Comparison of ENCODE assay signal across 10 mouse cellular contexts in the genomic region with DNA sequence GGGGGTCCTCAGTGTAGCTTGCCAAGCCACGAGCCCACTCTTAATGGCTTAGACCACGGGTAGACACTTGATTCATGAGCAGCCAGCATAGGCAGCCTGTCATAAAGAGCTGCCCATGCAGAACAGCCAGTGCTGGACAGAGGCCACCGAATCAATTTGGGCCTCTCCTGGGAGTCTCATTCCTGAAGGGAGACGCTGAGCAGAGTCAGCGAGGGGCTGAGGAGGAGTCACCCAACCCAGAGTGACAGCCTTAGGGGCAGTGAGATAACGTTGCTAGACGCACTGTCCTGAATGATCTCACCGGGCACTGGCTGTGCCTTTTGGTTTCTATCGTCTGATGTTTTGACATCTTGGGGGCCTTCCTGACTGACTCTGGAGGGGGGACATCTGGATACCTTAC. TPM values are rescaled to one million over a fixed set of nuclear protein-coding genes. Genes with fewer than 3 reads are reported as not detected.
A peak's percentile ranks its signal among the peaks of the same experiment; 100 is the strongest.
DNase-seq lines count a peak whose midpoint lies in the region; ATAC-seq and TF ChIP-seq lines count a peak whose summit lies in the region.
"Had no signal": no experiment of that assay in that cellular context is flagged by ENCODE, and none has a peak within 500 bp of the region (broad histone marks: within the 10 kb centered on the region; RNA-seq: fewer than 3 reads in every experiment).

No protein-coding gene starts in this region.

- no peak overlapping the region for H3K4me3 ChIP-seq in intestine, embryonic 14.5 days (ENCODE audit: low read depth, low read length)
- H3K4me3 ChIP-seq in intestine, postnatal 0 days (ENCODE audit: low read depth, low read length): no peak overlapping the region
- H3K4me3 ChIP-seq in heart, postnatal 0 days (ENCODE audit: low read depth, low read length): no peak overlapping the region
- no peak overlapping the region for H3K4me3 ChIP-seq in neural tube, embryonic 14.5 days (ENCODE audit: low read depth, low read length)
- H3K4me3 ChIP-seq: forebrain, embryonic 15.5 days; limb, embryonic 15.5 days had no signal

- no peak overlapping the region for H3K9ac ChIP-seq in intestine, embryonic 14.5 days (ENCODE audit: low read length)
- no peak overlapping the region for H3K9ac ChIP-seq in intestine, postnatal 0 days (ENCODE audit: low read depth, low read length)
- no peak overlapping the region for H3K9ac ChIP-seq in heart, postnatal 0 days (replicated peaks; ENCODE audit: low read depth, low read length)
- H3K9ac ChIP-seq in neural tube, embryonic 14.5 days (replicated peaks; ENCODE audit: low read depth, low read length): no peak overlapping the region
- H3K9ac ChIP-seq: forebrain, embryonic 15.5 days; limb, embryonic 15.5 days had no signal

- ATAC-seq in intestine, embryonic 14.5 days (replicated peaks; ENCODE audit: low FRiP score, low TSS enrichment, low read depth): 0 out of 2 replicates have a peak, but pooled peaks have one; percentile 29
- ATAC-seq in intestine, postnatal 0 days: no peak
- peak; percentile 74 for ATAC-seq in heart, postnatal 0 days (ENCODE audit: insufficient read depth, low read depth)
- peak; percentile 50; the same call in 1 of the 2 replicates for ATAC-seq in neural tube, embryonic 14.5 days (ENCODE audit: low read depth)
- ATAC-seq: forebrain, embryonic 15.5 days had no signal

- no peak for TF ChIP-seq EP300 in heart, postnatal 0 days (IDR thresholded peaks at IDR 0.05; ENCODE audit: low read depth)

- no peaks in the 10 kb centered on the region for H3K9me3 ChIP-seq in intestine, embryonic 14.5 days (ENCODE audit: control insufficient read depth, low read length)
- H3K9me3 ChIP-seq in intestine, postnatal 0 days (ENCODE audit: control insufficient read depth): no peaks in the 10 kb centered on the region
- no peaks in the 10 kb centered on the region for H3K9me3 ChIP-seq in heart, postnatal 0 days (replicated peaks; ENCODE audit: control insufficient read depth, low read length)
- no peaks in the 10 kb centered on the region for H3K9me3 ChIP-seq in neural tube, embryonic 14.5 days (ENCODE audit: control insufficient read depth, low read length)
- H3K9me3 ChIP-seq: forebrain, embryonic 15.5 days; limb, embryonic 15.5 days had no signal

- DNase-seq in intestine, embryonic 14.5 days (ENCODE audit: low spot score): no peak
- peak; percentile 42 for DNase-seq in lung, postnatal 10 days
- no peak for DNase-seq in lung, postnatal 36 days
- no peak for DNase-seq in heart, postnatal 0 days (ENCODE audit: low spot score)
- no peak for DNase-seq in right cerebral cortex, postnatal 36 days (ENCODE audit: low spot score in 2 of 2)

- peaks cover 46% of the 10 kb centered on the region for H3K4me1 ChIP-seq in intestine, embryonic 14.5 days (replicated peaks; ENCODE audit: control insufficient read depth, insufficient read depth, low read length)
- no peaks in the 10 kb centered on the region for H3K4me1 ChIP-seq in intestine, postnatal 0 days (replicated peaks; ENCODE audit: control insufficient read depth, insufficient read depth, low read length)
- peaks cover 32% of the 10 kb centered on the region for H3K4me1 ChIP-seq in heart, postnatal 0 days (ENCODE audit: control insufficient read depth, insufficient read depth)
- H3K4me1 ChIP-seq in neural tube, embryonic 14.5 days (ENCODE audit: control insufficient read depth, insufficient read depth, low read length): peaks cover 22% of the 10 kb centered on the region; the same call in 1 of the 2 replicates

- no peak overlapping the region for H3K27ac ChIP-seq in intestine, embryonic 14.5 days (ENCODE audit: low read depth)
- no peak overlapping the region for H3K27ac ChIP-seq in intestine, postnatal 0 days (ENCODE audit: low read depth, low read length)
- H3K27ac ChIP-seq in heart, postnatal 0 days (ENCODE audit: low read depth): peak overlapping the region; percentile 34; the same call in 1 of the 2 replicates
- no peak overlapping the region for H3K27ac ChIP-seq in neural tube, embryonic 14.5 days (ENCODE audit: low read depth, low read length)
- H3K27ac ChIP-seq: forebrain, embryonic 15.5 days; limb, embryonic 15.5 days had no signal

- no peak for TF ChIP-seq CTCF in intestine, postnatal 0 days (IDR thresholded peaks at IDR 0.05; ENCODE audit: low read depth)
- no peak for TF ChIP-seq CTCF in heart, postnatal 0 days (IDR thresholded peaks at IDR 0.05; ENCODE audit: low read depth)

- no peaks in the 10 kb centered on the region for H3K27me3 ChIP-seq in intestine, embryonic 14.5 days (replicated peaks; ENCODE audit: control insufficient read depth, insufficient read depth, low read length)
- H3K27me3 ChIP-seq in intestine, postnatal 0 days (replicated peaks; ENCODE audit: control insufficient read depth, insufficient read depth, low read length): no peaks in the 10 kb centered on the region
- H3K27me3 ChIP-seq in heart, postnatal 0 days (ENCODE audit: control insufficient read depth, insufficient read depth, low read length): no peaks in the 10 kb centered on the region
- H3K27me3 ChIP-seq in neural tube, embryonic 14.5 days (ENCODE audit: control insufficient read depth, insufficient read depth, low read length): no peaks in the 10 kb centered on the region
- H3K27me3 ChIP-seq: forebrain, embryonic 15.5 days; limb, embryonic 15.5 days had no signal

- no peaks in the 10 kb centered on the region for H3K36me3 ChIP-seq in intestine, embryonic 14.5 days (ENCODE audit: control insufficient read depth, insufficient read depth, low read length)
- no peaks in the 10 kb centered on the region for H3K36me3 ChIP-seq in intestine, postnatal 0 days (ENCODE audit: control insufficient read depth, insufficient read depth)
- H3K36me3 ChIP-seq in heart, postnatal 0 days (replicated peaks; ENCODE audit: control insufficient read depth, insufficient read depth, low read length): no peaks in the 10 kb centered on the region
- no peaks in the 10 kb centered on the region for H3K36me3 ChIP-seq in neural tube, embryonic 14.5 days (ENCODE audit: control insufficient read depth, insufficient read depth, low read length)
- H3K36me3 ChIP-seq: forebrain, embryonic 15.5 days; limb, embryonic 15.5 days had no signal

- WGBS in intestine, embryonic 14.5 days: 7% methylated on average over 9 of the region's 9 CpGs
- 26% methylated on average over 9 of the region's 9 CpGs for WGBS in intestine, postnatal 0 days
- WGBS in heart, postnatal 0 days: 6% methylated on average over 9 of the region's 9 CpGs
- 31% methylated on average over 9 of the region's 9 CpGs for WGBS in neural tube, embryonic 14.5 days

- H3K4me2 ChIP-seq in intestine, embryonic 14.5 days (ENCODE audit: low read length): no peak overlapping the region
- H3K4me2 ChIP-seq in intestine, postnatal 0 days (replicated peaks; ENCODE audit: low read depth): no peak overlapping the region
- H3K4me2 ChIP-seq in heart, postnatal 0 days (ENCODE audit: low read depth, low read length): no peak overlapping the region
- no peak overlapping the region for H3K4me2 ChIP-seq in neural tube, embryonic 14.5 days (ENCODE audit: low read depth, low read length)
- H3K4me2 ChIP-seq: forebrain, embryonic 15.5 days; limb, embryonic 15.5 days had no signal

RNA-seq across cellular contexts. Expression of gene Medag, which starts 38.3 kb away (rescaled TPM):
- polyA plus RNA-seq in intestine, embryonic 14.5 days (2014; fragmentation: Nextera tagmentation; extraction: Ambion mirVana): 2.2 TPM in 2 replicates
- polyA plus RNA-seq in intestine, postnatal 0 days (2015; fragmentation: Nextera tagmentation; extraction: Ambion mirVana): 1.6 and 2.2 TPM in 2 replicates
- 3.4 and 7.7 TPM in 2 replicates for total RNA-seq in heart, postnatal 0 days (2014; rRNA removed; ENCODE audit: low replicate concordance)
- 1.7 and 2.0 TPM in 2 replicates for polyA plus RNA-seq in heart, postnatal 0 days (2015; fragmentation: Nextera tagmentation; extraction: Ambion mirVana)
- polyA plus RNA-seq in neural tube, embryonic 14.5 days (2014; fragmentation: Nextera tagmentation; extraction: Ambion mirVana): 1.9 and 2.1 TPM in 2 replicates
- total RNA-seq: MEL had no signal
